Mouse (Mus musculus) ES-E14 (cell line): Measurements from ENCODE around the gene E130114P18Rik. TPM values are rescaled to one million over a fixed set of nuclear protein-coding genes. Genes with fewer than 3 reads are reported as not detected.

Experiments
- DNase-seq: peaks from one replicate; pipeline ENCODE4 v3.0.0-alpha.2; 2013; ENCODE audit warnings: low read depth, low spot score
- H3K27ac ChIP-seq: 2 replicates; pipeline ENCODE4 v1.5.1; 2012; ENCODE audit warnings: low read depth, mild to moderate bottlenecking, low read length, moderate library complexity, mixed read lengths; ENCODE audit not compliant: poor library complexity, insufficient read depth, severe bottlenecking
- H3K36me3 ChIP-seq: 2 replicates; pipeline ENCODE4 v1.6.1; 2012; ENCODE audit warnings: mild to moderate bottlenecking, low read length, moderate library complexity, mixed read lengths; ENCODE audit not compliant: control insufficient read depth, poor library complexity, insufficient read depth, severe bottlenecking
- H3K4me1 ChIP-seq, 2 experiments: fragments of 150-350 bp in 1 of 2; sonication (generic) in 1 of 2; 2 replicates each; pipeline ENCODE4 v1.6.1; 2012; ENCODE audit warnings: low read length in 2 of 2, mild to moderate bottlenecking in 1 of 2, mixed read lengths in 1 of 2; ENCODE audit not compliant: control insufficient read depth in 2 of 2, insufficient read depth in 2 of 2, poor library complexity in 1 of 2
- H3K4me3 ChIP-seq, 2 experiments: fragments of 150-350 bp in 1 of 2; sonication (generic) in 1 of 2; 2 replicates each; pipeline ENCODE4 v1.5.1; 2012; ENCODE audit warnings: low read length in 2 of 2, low read depth in 1 of 2, mild to moderate bottlenecking in 1 of 2, mixed read lengths in 1 of 2; ENCODE audit not compliant: insufficient read depth in 1 of 2, poor library complexity in 1 of 2, severe bottlenecking in 1 of 2
- H3K9ac ChIP-seq: 2 replicates; pipeline ENCODE4 v1.6.1; 2012; ENCODE audit warnings: low read depth, mild to moderate bottlenecking, low read length, mixed read lengths; ENCODE audit not compliant: poor library complexity, insufficient read depth, severe bottlenecking
- H3K9me3 ChIP-seq: fragments of 150-350 bp; sonication (generic); 2 replicates; pipeline ENCODE4 v1.6.1; 2012; ENCODE audit warnings: low read depth, mild to moderate bottlenecking, low read length; ENCODE audit not compliant: control insufficient read depth, insufficient read depth
- CHD2 ChIP-seq: IDR thresholded peaks from 2 replicates; pipeline ENCODE4 v1.6.1; 2014; ENCODE audit warnings: mild to moderate bottlenecking, low read depth, low read length, inconsistent platforms
- HCFC1 ChIP-seq: IDR thresholded peaks from 2 replicates; pipeline ENCODE4 v1.6.1; 2012; ENCODE audit warnings: low read length, inconsistent platforms, borderline replicate concordance; ENCODE audit not compliant: insufficient read depth
- MAFK ChIP-seq: IDR thresholded peaks from 2 replicates; pipeline ENCODE4 v1.6.1; 2014; ENCODE audit warnings: mild to moderate bottlenecking, low read depth, low read length, inconsistent platforms; ENCODE audit not compliant: insufficient read depth
- ZC3H11A ChIP-seq: IDR thresholded peaks from 2 replicates; pipeline ENCODE4 v1.6.1; 2012; ENCODE audit warnings: low read depth, mild to moderate bottlenecking, inconsistent platforms, low read length, borderline replicate concordance
- ZNF384 ChIP-seq: IDR thresholded peaks from 2 replicates; pipeline ENCODE4 v1.6.1; 2012; ENCODE audit warnings: low read depth, low read length, inconsistent platforms
- in situ Hi-C, 2 experiments: fragments of 600-800 bp; cut with MboI; formaldehyde crosslinking; loops; one replicate each; pipeline ENCODE4 v1.15.1; 2025; ENCODE audit warnings: low sequenced_read_pairs in 2 of 2, inconsistent platforms in 1 of 2; ENCODE audit not compliant: unreplicated experiment in 2 of 2
- total RNA-seq: library from RNA; depleted of rRNA; stranded (reverse); fragments of 300-350 nt; gene quantifications from 2 replicates; pipeline ENCODE4 v1.2.3, GENCODE M21; 2012

Gene E130114P18Rik
- total RNA-seq, 1 experiment = not detected

DNA sequence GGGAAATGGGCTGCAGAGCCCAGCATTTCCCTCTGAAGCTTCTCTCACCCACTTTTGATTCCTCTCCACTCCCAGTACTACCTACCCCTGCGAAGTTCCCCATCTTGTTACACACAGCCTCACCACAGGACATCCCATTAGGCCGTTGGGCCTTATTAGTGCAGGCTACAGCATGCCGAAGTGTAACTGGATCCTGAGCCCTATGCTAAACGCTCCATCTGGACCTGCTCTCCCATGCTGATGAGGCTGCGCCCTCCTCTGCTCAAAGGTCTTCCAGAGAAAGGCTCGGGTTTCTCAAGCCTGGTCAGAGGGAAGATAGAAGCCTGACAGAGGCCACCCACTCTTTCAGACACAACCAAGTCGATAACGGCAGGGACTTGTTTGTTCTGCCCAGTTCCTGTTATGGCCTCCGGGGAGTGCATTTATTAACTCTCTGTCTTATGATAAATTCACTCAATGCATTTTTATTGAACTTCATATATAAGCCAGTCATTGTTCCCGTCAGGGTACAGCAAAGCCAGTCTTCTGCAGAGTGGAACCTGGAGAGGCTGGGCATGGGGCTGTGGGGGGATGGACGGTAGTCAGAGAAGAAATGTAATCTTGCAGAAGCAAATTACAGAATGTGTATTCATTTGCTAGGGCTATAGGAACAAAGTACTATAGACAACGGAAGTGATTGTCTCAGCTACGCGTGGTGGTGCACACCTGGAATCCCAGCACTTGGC lies 148.8 kb downstream of the E130114P18Rik start:
- Histone ChIP-seq H3K27ac (no peak overlapping the region), H3K36me3 (no peaks in the 10 kb centered on the region), H3K4me3 (no peak overlapping the region), H3K4me1 (peaks cover 0 to 2% of the 10 kb centered on the region in 2 experiments; a peak in 1 of 4 replicates), H3K9me3 (no peaks in the 10 kb centered on the region), H3K9ac (no peak overlapping the region)
- in situ Hi-C loops = no loop called here
- no peak for DNase-seq
- no peak for TF ChIP-seq MAFK
- TF ChIP-seq HCFC1 = no peak
- TF ChIP-seq CHD2 = no peak
- no peak for TF ChIP-seq ZNF384
- TF ChIP-seq ZC3H11A = no peak

GRCm38 (mm10) chr4:97626002-97626720 lies 151.7 kb downstream of the E130114P18Rik start:
- peaks cover 0 to 2% of the 10 kb centered on the region in 2 experiments; a peak in 1 of 4 replicates for H3K4me1 ChIP-seq
- in situ Hi-C loops = no loop called here
- H3K27ac ChIP-seq = no peak overlapping the region
- H3K36me3 ChIP-seq = no peaks in the 10 kb centered on the region
- no peak overlapping the region for H3K9ac ChIP-seq
- TF ChIP-seq ZNF384 (no peak), HCFC1 (no peak), CHD2 (no peak), MAFK (no peak)
- DNase-seq = no peak
- H3K4me3 ChIP-seq = no peak overlapping the region
- H3K9me3 ChIP-seq = no peaks in the 10 kb centered on the region

GRCm38 (mm10) chr4:97623165-97623564 lies 154.7 kb downstream of the E130114P18Rik start:
- in situ Hi-C loops = no loop called here
- no peak for DNase-seq
- TF ChIP-seq ZC3H11A (no peak), CHD2 (no peak), ZNF384 (no peak), MAFK (no peak), HCFC1 (no peak)

GRCm38 (mm10) chr4:97621731-97622130 lies 156.1 kb downstream of the E130114P18Rik start:
- no peaks in the 10 kb centered on the region for H3K9me3 ChIP-seq
- no peak for TF ChIP-seq ZC3H11A
- TF ChIP-seq CHD2 = no peak
- TF ChIP-seq HCFC1 = no peak
- TF ChIP-seq MAFK = no peak
- no peak for TF ChIP-seq ZNF384
- no peak overlapping the region for H3K27ac ChIP-seq
- DNase-seq = no peak
- in situ Hi-C loops = no loop called here
- no peak overlapping the region for H3K9ac ChIP-seq
- H3K36me3 ChIP-seq = no peaks in the 10 kb centered on the region
- H3K4me3 ChIP-seq = no peak overlapping the region
- H3K4me1 ChIP-seq = no peaks in the 10 kb centered on the region

More at GRCm38 (mm10) chr4:97623165-97623564, 154.7 kb downstream of the E130114P18Rik start:
- H3K4me1 ChIP-seq = no peaks in the 10 kb centered on the region
- no peak overlapping the region for H3K27ac ChIP-seq
- H3K9me3 ChIP-seq = no peaks in the 10 kb centered on the region
- H3K9ac ChIP-seq = no peak overlapping the region
- H3K4me3 ChIP-seq = no peak overlapping the region
- H3K36me3 ChIP-seq = no peaks in the 10 kb centered on the region
